Mouse (Mus musculus) CH12.LX (cell line): ENCODE measurements around the gene Iqschfp. TPM values are rescaled to one million over a fixed set of nuclear protein-coding genes. Genes with fewer than 3 reads are reported as not detected.

Experiments used
- DNase-seq: peaks from one replicate; pipeline ENCODE4 v3.0.0-alpha.2; 2013; ENCODE audit errors: extremely low read depth
- H3K27ac ChIP-seq: 2 replicates; pipeline ENCODE4 v1.5.1; 2012; ENCODE audit warnings: low read depth, mild to moderate bottlenecking, control low read depth, moderate library complexity; ENCODE audit not compliant: insufficient read depth
- H3K27me3 ChIP-seq: replicated peaks from 2 replicates; pipeline ENCODE3; 2012; ENCODE audit warnings: inconsistent platforms
- H3K36me3 ChIP-seq, 2 experiments: replicated peaks in 1 of 2; 2 replicates each; pipeline versions ENCODE3 to v1.6.1; 2012; ENCODE audit warnings: inconsistent platforms in 1 of 2, low read length in 1 of 2, mild to moderate bottlenecking in 1 of 2, mixed read lengths in 1 of 2, moderate library complexity in 1 of 2; ENCODE audit not compliant: control insufficient read depth in 1 of 2, insufficient read depth in 1 of 2
- H3K4me1 ChIP-seq, 2 experiments: 2 replicates each; pipeline ENCODE4 v1.6.1; 2012; ENCODE audit warnings: inconsistent platforms in 1 of 2, moderate library complexity in 1 of 2; ENCODE audit not compliant: insufficient read depth in 2 of 2, control insufficient read depth in 1 of 2
- H3K4me2 ChIP-seq: 2 replicates; pipeline ENCODE4 v1.6.1; 2012; ENCODE audit warnings: low read depth, mild to moderate bottlenecking, control low read depth; ENCODE audit not compliant: poor library complexity, insufficient read depth, severe bottlenecking
- H3K4me3 ChIP-seq, 3 experiments: fragments of 150-350 bp in 1 of 3; sonication (generic) in 1 of 3; replicated peaks in 1 of 3; 2 replicates each; pipeline versions ENCODE3 to v1.5.1; 2011 to 2012; ENCODE audit warnings: low read depth in 2 of 3, low read length in 2 of 3, mild to moderate bottlenecking in 2 of 3, moderate library complexity in 2 of 3, control low read depth in 1 of 3, improper control_type of control experiment in 1 of 3, inconsistent platforms in 1 of 3, mixed read lengths in 1 of 3; ENCODE audit not compliant: poor library complexity in 1 of 3
- H3K79me2 ChIP-seq: replicated peaks from 2 replicates; pipeline ENCODE4 v1.6.1; 2012; ENCODE audit warnings: mild to moderate bottlenecking, moderate library complexity; ENCODE audit not compliant: control insufficient read depth, poor library complexity, insufficient read depth, severe bottlenecking; ENCODE audit errors: extremely low read depth
- H3K9ac ChIP-seq: 2 replicates; pipeline ENCODE4 v1.6.1; 2012; ENCODE audit warnings: low read depth, mild to moderate bottlenecking, control low read depth, moderate library complexity; ENCODE audit not compliant: insufficient read depth
- H3K9me3 ChIP-seq: replicated peaks from 2 replicates; pipeline ENCODE3; 2012; ENCODE audit warnings: low read length, inconsistent platforms, mixed read lengths
- BHLHE40 ChIP-seq: IDR thresholded peaks from 2 replicates; pipeline ENCODE4 v1.6.1; 2011; ENCODE audit warnings: mild to moderate bottlenecking, low read depth, low read length, improper control_type of control experiment
- CTCF ChIP-seq, 2 experiments: IDR thresholded peaks in 1 of 2; conservative IDR thresholded peaks in 1 of 2; 2 replicates each; pipeline ENCODE4 v1.5.1; 2011 to 2012; ENCODE audit warnings: low read depth in 2 of 2, low read length in 2 of 2, improper control_type of control experiment in 1 of 2, inconsistent platforms in 1 of 2, mild to moderate bottlenecking in 1 of 2, moderate library complexity in 1 of 2
- E2F4 ChIP-seq: IDR thresholded peaks from 2 replicates; pipeline ENCODE4 v1.6.1; 2011; ENCODE audit warnings: low read depth, low read length, improper control_type of control experiment; ENCODE audit not compliant: insufficient replicate concordance
- EP300 ChIP-seq: IDR thresholded peaks from 2 replicates; pipeline ENCODE4 v1.6.1; 2011; ENCODE audit warnings: low read length, improper control_type of control experiment
- ETS1 ChIP-seq: conservative IDR thresholded peaks from 2 replicates; pipeline ENCODE4 v1.6.1; 2012; ENCODE audit warnings: low read depth, mild to moderate bottlenecking, inconsistent platforms, low read length, improper control_type of control experiment, moderate library complexity
- GABPA ChIP-seq: IDR thresholded peaks from 2 replicates; pipeline ENCODE4 v1.6.1; 2012; ENCODE audit warnings: low read depth, low read length, improper control_type of control experiment, inconsistent platforms; ENCODE audit not compliant: insufficient replicate concordance
- HCFC1 ChIP-seq: IDR thresholded peaks from 2 replicates; pipeline ENCODE4 v1.6.1; 2012; ENCODE audit warnings: low read depth, mild to moderate bottlenecking, inconsistent platforms, low read length, improper control_type of control experiment
- JUN ChIP-seq: IDR thresholded peaks from 2 replicates; pipeline ENCODE4 v1.6.1; 2011; ENCODE audit warnings: low read depth, mild to moderate bottlenecking, low read length, improper control_type of control experiment, moderate library complexity; ENCODE audit not compliant: insufficient read depth
- JUND ChIP-seq: conservative IDR thresholded peaks from 2 replicates; pipeline ENCODE4 v1.6.1; 2011; ENCODE audit warnings: low read depth, low read length, improper control_type of control experiment
- KAT2A ChIP-seq: IDR thresholded peaks from 2 replicates; pipeline ENCODE4 v1.6.1; 2012; ENCODE audit warnings: low read length, improper control_type of control experiment, inconsistent platforms; ENCODE audit not compliant: insufficient replicate concordance
- MAFK ChIP-seq: IDR thresholded peaks from 2 replicates; pipeline ENCODE4 v1.6.1; 2011; ENCODE audit warnings: low read length, improper control_type of control experiment; ENCODE audit not compliant: insufficient replicate concordance
- MAX ChIP-seq: IDR thresholded peaks from 2 replicates; pipeline ENCODE4 v1.6.1; 2011; ENCODE audit warnings: low read length, improper control_type of control experiment
- MAZ ChIP-seq: IDR thresholded peaks from 2 replicates; pipeline ENCODE4 v1.6.1; 2012; ENCODE audit warnings: low read depth, mild to moderate bottlenecking, inconsistent platforms, low read length, improper control_type of control experiment, moderate library complexity
- MEF2A ChIP-seq: IDR thresholded peaks from 2 replicates; pipeline ENCODE4 v1.6.1; 2014; ENCODE audit warnings: low read depth, mild to moderate bottlenecking, inconsistent platforms, low read length, improper control_type of control experiment, borderline replicate concordance
- NRF1 ChIP-seq: IDR thresholded peaks from 2 replicates; pipeline ENCODE4 v1.6.1; 2014; ENCODE audit warnings: low read depth, mild to moderate bottlenecking, inconsistent platforms, low read length, improper control_type of control experiment, moderate library complexity
- POLR2AphosphoS2 ChIP-seq: IDR thresholded peaks from 2 replicates; pipeline ENCODE4 v1.6.1; 2011; ENCODE audit warnings: low read depth, low read length, improper control_type of control experiment
- RAD21 ChIP-seq: IDR thresholded peaks from 2 replicates; pipeline ENCODE4 v1.6.1; 2011; ENCODE audit warnings: low read depth, mild to moderate bottlenecking, low read length, improper control_type of control experiment, moderate library complexity
- SIN3A ChIP-seq: IDR thresholded peaks from 2 replicates; pipeline ENCODE4 v1.6.1; 2012; ENCODE audit warnings: low read length, improper control_type of control experiment, inconsistent platforms
- SMC3 ChIP-seq: IDR thresholded peaks from 2 replicates; pipeline ENCODE4 v1.6.1; 2011; ENCODE audit warnings: low read depth, low read length, improper control_type of control experiment
- TCF12 ChIP-seq: IDR thresholded peaks from 2 replicates; pipeline ENCODE4 v1.6.1; 2014; ENCODE audit warnings: low read depth, mild to moderate bottlenecking, inconsistent platforms, low read length, improper control_type of control experiment
- USF1 ChIP-seq: IDR thresholded peaks from 2 replicates; pipeline ENCODE4 v1.6.1; 2014; ENCODE audit warnings: low read depth, mild to moderate bottlenecking, inconsistent platforms, low read length, improper control_type of control experiment
- USF2 ChIP-seq: conservative IDR thresholded peaks from 2 replicates; pipeline ENCODE4 v1.6.1; 2011; ENCODE audit warnings: low read depth, low read length, improper control_type of control experiment
- ZC3H11A ChIP-seq: IDR thresholded peaks from 2 replicates; pipeline ENCODE4 v1.6.1; 2012; ENCODE audit warnings: low read depth, mild to moderate bottlenecking, inconsistent platforms, low read length, improper control_type of control experiment
- dilution Hi-C: fragments of 300-500 bp; cut with MboI; formaldehyde crosslinking; loops from 2 replicates; pipeline ENCODE4 v1.14.3; 2020; ENCODE audit warnings: low sequenced_read_pairs; ENCODE audit not compliant: extremely low pct_unique_long_range_greater_than_20kb, extremely low pct_ligation_motif_present
- in situ Hi-C: fragments of 300-500 bp; cut with MboI; formaldehyde crosslinking; loops from 3 replicates; pipeline ENCODE4 v1.14.3; 2019; ENCODE audit warnings: low sequenced_read_pairs, low pct_ligation_motif_present, low pct_unique_long_range_greater_than_20kb, mixed read lengths
- polyA plus RNA-seq: library from polyadenylated mRNA; unstranded; fragments of >175 nt; gene quantifications from 2 replicates; pipeline ENCODE4 v1.2.1, GENCODE M21; 2012; ENCODE audit warnings: low read depth; ENCODE audit not compliant: insufficient read length
- total RNA-seq, 2 experiments: library from RNA; depleted of rRNA; stranded (reverse); fragments of 300-350 nt in 1 of 2; fragments of >200 nt in 1 of 2; gene quantifications; 2 replicates each; pipeline ENCODE4 v1.2.3; 2012 to 2014

The Iqschfp gene
- total and polyA plus RNA-seq, 3 experiments = 0.13 to 0.25 TPM; not detected in 1

- peaks cover 0 to 7% of the 10 kb centered on the region in 2 experiments; a peak in 2 of 4 replicates for H3K4me1 ChIP-seq
- no peak overlapping the region for H3K4me3 ChIP-seq
- no peaks in the 10 kb centered on the region for H3K36me3 ChIP-seq
- no peak for DNase-seq
- TF ChIP-seq USF2 (no peak), HCFC1 (no peak), ETS1 (no peak), RAD21 (no peak), SMC3 (no peak)
- H3K27me3 ChIP-seq = no peaks in the 10 kb centered on the region
- no peak overlapping the region for H3K27ac ChIP-seq
- in situ Hi-C loops (no loop called here), dilution Hi-C loops (no loop called here)
- H3K9ac ChIP-seq = no peak overlapping the region
- H3K9me3 ChIP-seq = no peaks in the 10 kb centered on the region
- no peaks in the 10 kb centered on the region for H3K79me2 ChIP-seq
- no peak overlapping the region for H3K4me2 ChIP-seq
Measured at GRCm38 (mm10) chr3:68470622-68471021, 578.6 kb downstream of the Iqschfp start.

- Histone ChIP-seq H3K9ac (no peak overlapping the region), H3K4me2 (no peak overlapping the region)
- dilution Hi-C loops = no loop called here
Measured at GRCm38 (mm10) chr3:68476336-68476735, 584.3 kb downstream of the Iqschfp start.

GRCm38 (mm10) chr3:68477478-68477877 is 585.4 kb downstream of the Iqschfp start:
- no peak overlapping the region for H3K4me3 ChIP-seq
- H3K79me2 ChIP-seq = no peaks in the 10 kb centered on the region
- dilution Hi-C loops = no loop called here
- H3K9me3 ChIP-seq = no peaks in the 10 kb centered on the region
- in situ Hi-C loops = no loop called here
- DNase-seq = no peak
- no peaks in the 10 kb centered on the region for H3K36me3 ChIP-seq
- no peak for TF ChIP-seq E2F4
- no peak for TF ChIP-seq JUND
- TF ChIP-seq CTCF (conservative IDR thresholded peaks at IDR 0.05 in 1 of 2, IDR thresholded peaks at IDR 0.05 in 1 of 2; ENCODE audit: low read depth in 2 of 2, low read length in 2 of 2) = no peak
- no peak for TF ChIP-seq TCF12
- TF ChIP-seq KAT2A = no peak
- no peak for TF ChIP-seq ZC3H11A
- no peak for TF ChIP-seq USF2
- TF ChIP-seq MAFK = no peak
- TF ChIP-seq GABPA = no peak
- no peak for TF ChIP-seq BHLHE40
- TF ChIP-seq EP300 = no peak
- no peak for TF ChIP-seq SIN3A
- no peak for TF ChIP-seq MEF2A
- H3K9ac ChIP-seq = no peak overlapping the region
- H3K4me2 ChIP-seq = no peak overlapping the region
- no peak overlapping the region for H3K27ac ChIP-seq
- no peaks in the 10 kb centered on the region for H3K27me3 ChIP-seq
- peaks cover 0 to 12% of the 10 kb centered on the region in 2 experiments; a peak in 2 of 4 replicates for H3K4me1 ChIP-seq

More at GRCm38 (mm10) chr3:68476336-68476735, 584.3 kb downstream of the Iqschfp start:
- Histone ChIP-seq H3K27ac (no peak overlapping the region), H3K4me1 (peaks cover 0 to 12% of the 10 kb centered on the region in 2 experiments; a peak in 2 of 4 replicates), H3K79me2 (no peaks in the 10 kb centered on the region), H3K36me3 (no peaks in the 10 kb centered on the region), H3K27me3 (no peaks in the 10 kb centered on the region), H3K9me3 (no peaks in the 10 kb centered on the region), H3K4me3 (no peak overlapping the region)
- in situ Hi-C loops = no loop called here
- no peak for DNase-seq
- TF ChIP-seq CTCF (conservative IDR thresholded peaks at IDR 0.05 in 1 of 2, IDR thresholded peaks at IDR 0.05 in 1 of 2; ENCODE audit: low read depth in 2 of 2, low read length in 2 of 2) (no peak), HCFC1 (no peak), ZC3H11A (no peak), SMC3 (no peak), MEF2A (no peak), MAX (no peak), NRF1 (no peak), POLR2AphosphoS2 (no peak), E2F4 (no peak), USF1 (no peak), MAZ (no peak), JUN (no peak)
